Mouse (Mus musculus): ENCODE measurements at regions not wholly inside any gene's neighbourhood (a gene's known extent, or its start where the extent isn't known, plus 50 kb on each side); places are given as distances from the start of the nearest gene placed in this dataset.
A peak's percentile ranks its signal among the peaks of the same experiment; 100 is the strongest.

DNA sequence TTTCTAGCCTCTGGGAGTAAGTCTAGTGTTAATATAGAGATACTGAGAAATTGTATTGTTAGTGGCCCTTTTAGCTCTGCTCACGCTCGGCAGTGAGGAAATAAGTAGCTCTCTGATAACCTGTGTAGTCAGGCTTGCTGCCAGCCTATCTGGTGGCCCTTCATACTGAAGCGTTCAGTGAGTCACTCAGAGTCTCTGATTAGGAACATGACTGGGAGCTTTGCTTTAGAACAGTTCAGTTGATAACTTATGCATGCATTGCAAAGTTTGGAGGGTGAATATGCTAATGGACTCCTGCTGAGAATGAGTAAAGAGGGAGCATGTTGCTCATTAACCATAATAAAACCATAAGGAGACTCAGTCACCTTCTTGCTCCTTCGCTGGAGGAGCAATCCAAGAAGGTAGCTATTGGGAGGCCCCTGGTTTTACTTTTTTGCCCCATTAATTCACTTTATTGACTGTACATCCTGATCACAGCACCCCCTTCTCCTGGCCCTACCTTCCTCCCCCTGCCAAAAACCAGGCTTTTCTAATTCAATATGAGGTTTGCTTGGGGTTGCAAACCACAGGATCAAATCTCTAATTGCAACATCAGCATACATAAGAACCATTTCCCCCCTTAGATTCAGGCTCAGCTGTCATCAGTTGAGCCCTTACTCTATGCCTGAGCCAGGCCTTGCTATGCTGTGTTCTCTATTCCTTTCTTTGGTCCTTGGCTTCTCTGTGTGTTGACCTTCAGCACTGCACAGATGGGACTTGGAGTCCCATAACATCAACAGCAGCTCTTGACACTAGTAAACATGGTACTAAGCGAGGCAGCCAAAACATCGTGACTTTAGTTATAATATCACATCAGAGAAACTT, 342.3 kb downstream of the Fam84a start:
- WGBS = 73% methylated on average over 6 of the region's 6 CpGs
- H3K4me3 ChIP-seq (replicated peaks; ENCODE audit: low read depth, low read length) = no peak overlapping the region
- no peaks in the 10 kb centered on the region for H3K27me3 ChIP-seq (ENCODE audit: control insufficient read depth, insufficient read depth, low read length)
- no peaks in the 10 kb centered on the region for H3K9me3 ChIP-seq (ENCODE audit: control insufficient read depth, low read length)
- H3K4me1 ChIP-seq (ENCODE audit: control insufficient read depth, insufficient read depth, low read length) = no peaks in the 10 kb centered on the region
- no peaks in the 10 kb centered on the region for H3K36me3 ChIP-seq (ENCODE audit: control insufficient read depth, insufficient read depth, low read length)
- H3K4me2 ChIP-seq (ENCODE audit: low read length) = no peak overlapping the region
- no peak overlapping the region for H3K9ac ChIP-seq (replicated peaks; ENCODE audit: low read length)
- no peak overlapping the region for H3K27ac ChIP-seq (replicated peaks; ENCODE audit: low read depth, low read length)
- DNase-seq (no peak), ATAC-seq (ENCODE audit: low FRiP score, low TSS enrichment) (no peak)

DNA sequence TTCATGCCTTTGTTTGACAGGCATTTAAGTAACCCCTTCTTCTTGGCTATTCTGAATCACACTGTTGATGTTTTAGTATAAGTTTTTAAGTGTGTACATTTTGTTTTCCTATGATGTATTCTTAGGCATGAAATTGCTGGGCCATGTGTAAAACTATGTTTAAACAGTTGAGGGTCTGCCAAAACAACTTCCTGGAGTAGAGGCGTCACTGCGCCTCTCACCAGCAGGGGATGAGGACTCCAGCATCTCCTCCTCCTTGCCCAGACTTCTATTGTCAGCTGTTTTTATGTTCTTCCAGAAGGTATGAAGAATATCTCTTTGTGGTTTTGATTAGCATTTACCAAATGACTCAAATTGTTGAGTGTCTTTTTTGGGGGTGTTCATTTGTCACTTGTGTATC, 372.1 kb downstream of the Fam84a start:
- no peaks in the 10 kb centered on the region for H3K36me3 ChIP-seq (ENCODE audit: control insufficient read depth, insufficient read depth, low read length)
- no peaks in the 10 kb centered on the region for H3K27me3 ChIP-seq (ENCODE audit: control insufficient read depth, insufficient read depth, low read length)
- no peak overlapping the region for H3K4me3 ChIP-seq (replicated peaks; ENCODE audit: low read depth, low read length)
- no peak overlapping the region for H3K9ac ChIP-seq (replicated peaks; ENCODE audit: low read length)
- no peaks in the 10 kb centered on the region for H3K4me1 ChIP-seq (ENCODE audit: control insufficient read depth, insufficient read depth, low read length)
- ATAC-seq (ENCODE audit: low FRiP score, low TSS enrichment) (no peak), DNase-seq (no peak)
- WGBS = 93% methylated on average over 2 of the region's 2 CpGs
- no peak overlapping the region for H3K4me2 ChIP-seq (ENCODE audit: low read length)
- no peak overlapping the region for H3K27ac ChIP-seq (replicated peaks; ENCODE audit: low read depth, low read length)
- H3K9me3 ChIP-seq (ENCODE audit: control insufficient read depth, low read length) = no peaks in the 10 kb centered on the region

DNA sequence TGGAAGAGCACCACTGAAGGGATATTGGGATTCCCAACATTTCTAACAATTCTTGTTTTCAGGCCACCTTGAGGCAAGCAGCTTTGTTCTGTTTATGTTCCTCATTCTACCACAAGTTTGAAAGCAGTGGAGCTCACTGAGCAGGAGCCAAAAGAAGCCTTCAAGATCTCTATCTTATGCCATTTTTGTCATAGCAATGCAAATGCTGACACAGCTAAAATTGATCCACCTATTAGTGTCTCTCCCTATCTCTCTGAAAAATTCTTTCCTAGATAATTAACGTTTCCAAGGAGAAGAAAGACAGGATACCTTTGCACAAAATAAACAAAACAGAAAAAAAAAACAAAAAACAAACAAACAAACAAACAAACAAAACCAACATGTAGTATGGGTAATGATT, 375.2 kb downstream of the Fam84a start:
- Histone ChIP-seq H3K4me3 (replicated peaks; ENCODE audit: low read depth, low read length) (no peak overlapping the region), H3K27me3 (ENCODE audit: control insufficient read depth, insufficient read depth, low read length) (no peaks in the 10 kb centered on the region), H3K9ac (replicated peaks; ENCODE audit: low read length) (no peak overlapping the region), H3K4me2 (ENCODE audit: low read length) (no peak overlapping the region), H3K36me3 (ENCODE audit: control insufficient read depth, insufficient read depth, low read length) (no peaks in the 10 kb centered on the region), H3K27ac (replicated peaks; ENCODE audit: low read depth, low read length) (no peak overlapping the region), H3K9me3 (ENCODE audit: control insufficient read depth, low read length) (no peaks in the 10 kb centered on the region), H3K4me1 (ENCODE audit: control insufficient read depth, insufficient read depth, low read length) (no peaks in the 10 kb centered on the region)
- no peak for ATAC-seq (ENCODE audit: low FRiP score, low TSS enrichment)
- no peak for DNase-seq
- WGBS = 88% methylated on average over 1 of the region's 1 CpGs

DNA sequence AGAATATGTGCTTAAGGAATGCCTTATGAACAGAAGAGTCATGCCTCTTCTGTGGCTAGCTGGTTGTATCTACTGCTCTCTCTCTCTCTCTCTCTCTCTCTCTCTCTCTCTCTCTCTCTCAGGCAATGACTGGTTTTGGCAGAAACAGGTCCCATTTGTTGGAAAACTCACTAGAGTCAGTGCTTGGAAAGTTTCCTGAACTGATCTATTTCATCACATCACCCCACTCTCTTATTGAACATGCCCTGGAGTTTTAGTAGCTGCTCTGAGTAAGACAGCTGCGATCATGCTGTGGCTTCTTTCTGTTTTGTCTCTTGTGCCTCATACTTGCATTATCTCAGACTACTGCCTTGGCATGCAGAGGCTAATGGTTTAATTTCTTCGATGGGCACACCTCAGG, 382.2 kb downstream of the Fam84a start:
- Histone ChIP-seq H3K9me3 (ENCODE audit: control insufficient read depth, low read length) (no peaks in the 10 kb centered on the region), H3K4me1 (ENCODE audit: control insufficient read depth, insufficient read depth, low read length) (no peaks in the 10 kb centered on the region), H3K36me3 (ENCODE audit: control insufficient read depth, insufficient read depth, low read length) (no peaks in the 10 kb centered on the region), H3K9ac (replicated peaks; ENCODE audit: low read length) (no peak overlapping the region), H3K27me3 (ENCODE audit: control insufficient read depth, insufficient read depth, low read length) (no peaks in the 10 kb centered on the region), H3K4me2 (ENCODE audit: low read length) (no peak overlapping the region), H3K4me3 (replicated peaks; ENCODE audit: low read depth, low read length) (no peak overlapping the region), H3K27ac (replicated peaks; ENCODE audit: low read depth, low read length) (no peak overlapping the region)
- 95% methylated on average over 2 of the region's 2 CpGs for WGBS
- DNase-seq = no peak
- no peak for ATAC-seq (ENCODE audit: low FRiP score, low TSS enrichment)

DNA sequence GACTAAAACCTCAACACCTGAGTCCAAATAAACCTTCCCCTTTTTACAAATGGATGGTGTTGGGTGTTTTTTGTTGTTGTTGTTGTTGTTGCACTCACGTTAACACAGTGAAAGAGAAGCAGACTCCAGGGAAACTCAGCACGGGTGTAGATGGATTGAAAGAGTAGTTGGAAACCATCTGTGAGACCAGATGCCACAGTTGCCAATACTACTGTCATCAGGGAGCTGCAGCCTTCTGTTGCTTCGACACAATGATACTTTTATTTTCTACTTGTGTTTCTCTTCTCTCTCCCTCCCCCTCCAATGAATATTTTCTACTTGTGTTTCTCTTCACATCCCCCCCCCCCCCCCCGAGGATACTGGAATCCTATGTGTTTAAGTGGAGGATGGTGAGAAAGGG, 382.7 kb downstream of the Fam84a start:
- Histone ChIP-seq H3K4me2 (ENCODE audit: low read length) (no peak overlapping the region), H3K4me1 (ENCODE audit: control insufficient read depth, insufficient read depth, low read length) (no peaks in the 10 kb centered on the region), H3K27me3 (ENCODE audit: control insufficient read depth, insufficient read depth, low read length) (no peaks in the 10 kb centered on the region), H3K9ac (replicated peaks; ENCODE audit: low read length) (no peak overlapping the region), H3K9me3 (ENCODE audit: control insufficient read depth, low read length) (no peaks in the 10 kb centered on the region), H3K36me3 (ENCODE audit: control insufficient read depth, insufficient read depth, low read length) (no peaks in the 10 kb centered on the region), H3K4me3 (replicated peaks; ENCODE audit: low read depth, low read length) (no peak overlapping the region), H3K27ac (replicated peaks; ENCODE audit: low read depth, low read length) (no peak overlapping the region)
- WGBS = 92% methylated on average over 4 of the region's 4 CpGs
- ATAC-seq (ENCODE audit: low FRiP score, low TSS enrichment) (no peak), DNase-seq (no peak)

DNA sequence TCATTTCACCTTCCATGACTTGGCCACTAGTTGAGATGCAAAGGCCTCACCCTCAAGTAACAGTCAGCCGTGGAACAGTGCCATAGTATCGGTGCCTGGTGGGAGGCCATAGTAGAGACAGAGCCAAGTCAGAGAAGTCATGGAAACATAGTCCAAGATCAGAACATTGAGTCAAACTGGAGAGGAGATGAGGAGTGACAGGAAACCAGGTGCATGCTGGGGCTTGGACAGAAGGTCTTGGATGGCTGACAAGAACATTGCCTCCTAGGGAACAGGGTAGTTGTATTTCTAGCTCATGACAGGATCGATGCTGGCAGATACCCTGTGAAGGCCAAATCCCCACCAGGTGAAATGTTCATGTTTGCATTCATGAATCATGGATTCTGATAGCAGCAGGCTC, 385.4 kb downstream of the Fam84a start:
- ATAC-seq (ENCODE audit: low FRiP score, low TSS enrichment) = no peak
- 92% methylated on average over 3 of the region's 3 CpGs for WGBS
- no peak for DNase-seq

DNA sequence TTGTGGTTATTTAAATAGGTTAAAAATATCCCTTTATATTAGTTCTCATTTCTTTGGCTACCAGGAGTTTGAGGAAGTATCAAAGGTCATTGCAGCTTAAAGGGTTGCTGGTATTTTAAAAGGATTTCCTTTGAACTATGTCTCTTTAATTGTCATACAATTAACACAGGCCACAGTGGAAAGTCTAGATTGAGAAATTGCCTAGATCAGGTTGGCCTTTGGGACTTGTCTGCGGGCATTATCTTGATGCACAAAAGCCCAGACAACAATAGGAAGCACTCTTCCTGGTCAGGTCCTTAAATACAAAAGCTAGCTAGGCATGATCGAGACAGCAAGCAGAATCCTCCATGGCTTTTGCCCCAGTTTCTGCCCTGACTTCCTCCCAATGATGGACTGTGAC, 398.0 kb downstream of the Fam84a start:
- Histone ChIP-seq H3K9me3 (ENCODE audit: control insufficient read depth, low read length) (no peaks in the 10 kb centered on the region), H3K36me3 (ENCODE audit: control insufficient read depth, insufficient read depth, low read length) (no peaks in the 10 kb centered on the region), H3K27me3 (ENCODE audit: control insufficient read depth, insufficient read depth, low read length) (no peaks in the 10 kb centered on the region), H3K4me2 (ENCODE audit: low read length) (no peak overlapping the region), H3K9ac (replicated peaks; ENCODE audit: low read length) (no peak overlapping the region), H3K4me1 (ENCODE audit: control insufficient read depth, insufficient read depth, low read length) (no peaks in the 10 kb centered on the region), H3K4me3 (replicated peaks; ENCODE audit: low read depth, low read length) (no peak overlapping the region), H3K27ac (replicated peaks; ENCODE audit: low read depth, low read length) (no peak overlapping the region)
- no peak for ATAC-seq (ENCODE audit: low FRiP score, low TSS enrichment)
- no peak for DNase-seq
- WGBS = 70% methylated on average over 2 of the region's 2 CpGs

More for the DNA sequence above, 385.4 kb downstream of the Fam84a start:
- Histone ChIP-seq H3K27me3 (ENCODE audit: control insufficient read depth, insufficient read depth, low read length) (no peaks in the 10 kb centered on the region), H3K9ac (replicated peaks; ENCODE audit: low read length) (no peak overlapping the region), H3K36me3 (ENCODE audit: control insufficient read depth, insufficient read depth, low read length) (no peaks in the 10 kb centered on the region), H3K4me2 (ENCODE audit: low read length) (no peak overlapping the region), H3K27ac (replicated peaks; ENCODE audit: low read depth, low read length) (no peak overlapping the region), H3K4me3 (replicated peaks; ENCODE audit: low read depth, low read length) (no peak overlapping the region), H3K9me3 (ENCODE audit: control insufficient read depth, low read length) (no peaks in the 10 kb centered on the region), H3K4me1 (ENCODE audit: control insufficient read depth, insufficient read depth, low read length) (no peaks in the 10 kb centered on the region)

DNA sequence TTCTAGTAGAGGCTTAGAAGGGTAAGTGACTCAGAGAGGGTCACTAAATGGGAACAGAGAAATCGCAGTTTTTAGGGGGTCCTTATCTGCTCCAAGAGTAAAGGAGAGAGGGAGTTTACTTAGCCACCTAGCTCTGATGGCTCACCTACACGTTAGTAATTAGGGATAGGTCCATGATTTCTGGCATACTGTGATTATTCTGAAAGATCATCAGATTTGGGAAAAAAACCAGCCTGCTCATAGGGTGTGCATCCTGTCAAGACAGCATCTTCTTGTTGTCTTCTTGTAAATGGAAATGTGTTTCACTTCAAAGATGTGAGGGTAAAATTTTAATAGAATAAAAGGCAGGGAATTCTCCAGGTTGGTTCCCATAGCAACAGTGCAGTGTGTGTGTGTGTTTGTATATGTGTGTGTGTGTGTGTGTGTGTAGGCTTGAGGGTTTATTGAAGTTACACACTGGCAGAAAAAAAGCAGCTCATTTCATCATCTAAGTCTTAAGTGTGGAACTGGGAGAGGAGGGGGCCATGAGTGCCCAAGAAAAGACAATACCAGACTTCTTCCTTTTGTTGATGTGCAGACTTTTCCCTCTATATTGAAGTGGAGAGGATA, 407.4 kb downstream of the Fam84a start:
- Histone ChIP-seq H3K27ac (replicated peaks; ENCODE audit: low read depth, low read length) (no peak overlapping the region), H3K4me3 (replicated peaks; ENCODE audit: low read depth, low read length) (no peak overlapping the region), H3K27me3 (ENCODE audit: control insufficient read depth, insufficient read depth, low read length) (no peaks in the 10 kb centered on the region), H3K4me2 (ENCODE audit: low read length) (no peak overlapping the region), H3K9me3 (ENCODE audit: control insufficient read depth, low read length) (no peaks in the 10 kb centered on the region), H3K4me1 (ENCODE audit: control insufficient read depth, insufficient read depth, low read length) (no peaks in the 10 kb centered on the region), H3K36me3 (ENCODE audit: control insufficient read depth, insufficient read depth, low read length) (no peaks in the 10 kb centered on the region), H3K9ac (replicated peaks; ENCODE audit: low read length) (no peak overlapping the region)
- DNase-seq (peak; percentile 74), ATAC-seq (ENCODE audit: low FRiP score, low TSS enrichment) (peak; percentile 49; the same call in 1 of the 2 replicates)
- WGBS = 68% methylated on average over 2 of the region's 2 CpGs

Measured in midbrain, embryonic 14.5 days (tissue).